Mouse (Mus musculus) embryonic fibroblast, embryonic 13.5 days (primary cell): Measurements from ENCODE around the gene Hnf1b. TPM values are rescaled to one million over a fixed set of nuclear protein-coding genes. Genes with fewer than 3 reads are reported as not detected.

Source experiments
- H3K27ac ChIP-seq: 2 replicates; pipeline ENCODE4 v1.5.1; 2012; ENCODE audit warnings: low read length, control low read depth, inconsistent platforms; ENCODE audit not compliant: insufficient read depth
- H3K4me1 ChIP-seq: 2 replicates; pipeline ENCODE4 v1.6.1; 2011; ENCODE audit warnings: low read length; ENCODE audit not compliant: control insufficient read depth, insufficient read depth
- H3K4me3 ChIP-seq: 2 replicates; pipeline ENCODE4 v1.5.1; 2011; ENCODE audit warnings: mild to moderate bottlenecking, control low read depth, low read length; ENCODE audit not compliant: insufficient read depth
- CTCF ChIP-seq: IDR thresholded peaks from 2 replicates; pipeline ENCODE4 v1.5.1; 2011; ENCODE audit warnings: mild to moderate bottlenecking, control low read depth, low read length, moderate library complexity, borderline replicate concordance; ENCODE audit not compliant: insufficient read depth
- POLR2A ChIP-seq: IDR thresholded peaks from 2 replicates; pipeline ENCODE4 v1.6.1; 2011; ENCODE audit warnings: low read depth, mild to moderate bottlenecking, control low read depth, low read length, moderate library complexity
- polyA plus RNA-seq: library from polyadenylated mRNA; stranded (reverse); fragments of >200 nt; gene quantifications from 2 replicates; pipeline ENCODE4 v1.2.4, GENCODE M21; 2011; ENCODE audit warnings: low read depth; ENCODE audit not compliant: missing spikeins, insufficient read length

The Hnf1b gene
- polyA plus RNA-seq, 1 experiment, result not detected

- Histone ChIP-seq H3K4me1 (peaks cover 3% of the 10 kb centered on the region; the same call in 1 of the 2 replicates), H3K27ac (no peak overlapping the region), H3K4me3 (no peak overlapping the region)
- TF ChIP-seq CTCF (no peak), POLR2A (no peak)
Observed at GRCm38 (mm10) chr11:83873509-83873908, 23.6 kb downstream of the Hnf1b start.

- Histone ChIP-seq H3K27ac (no peak overlapping the region), H3K4me3 (no peak overlapping the region), H3K4me1 (peaks cover 10% of the 10 kb centered on the region)
- TF ChIP-seq CTCF, result no peak
- TF ChIP-seq POLR2A, result no peak
Observed at GRCm38 (mm10) chr11:83876630-83877029, 26.8 kb downstream of the Hnf1b start.

- peaks cover 10% of the 10 kb centered on the region for H3K4me1 ChIP-seq
- peak overlapping the region; percentile 87 for H3K27ac ChIP-seq
- no peak overlapping the region for H3K4me3 ChIP-seq
- no peak for TF ChIP-seq POLR2A
Observed at GRCm38 (mm10) chr11:83877765-83878164, 27.9 kb downstream of the Hnf1b start.

GRCm38 (mm10) chr11:83878417-83878952, 28.6 kb downstream of the Hnf1b start:
- Histone ChIP-seq H3K27ac (peak overlapping the region; percentile 87), H3K4me3 (no peak overlapping the region), H3K4me1 (peaks cover 10% of the 10 kb centered on the region)
- TF ChIP-seq POLR2A (no peak), CTCF (no peak)

- H3K4me3 ChIP-seq, result no peak overlapping the region
- TF ChIP-seq CTCF, result no peak
- no peak for TF ChIP-seq POLR2A
- H3K4me1 ChIP-seq, result peaks cover 10% of the 10 kb centered on the region
- H3K27ac ChIP-seq, result peak overlapping the region; percentile 87
Observed at GRCm38 (mm10) chr11:83879130-83879529, 29.3 kb downstream of the Hnf1b start.

GRCm38 (mm10) chr11:83881438-83881837, 31.6 kb downstream of the Hnf1b start:
- H3K27ac ChIP-seq, result no peak overlapping the region
- no peak for TF ChIP-seq POLR2A
- no peak for TF ChIP-seq CTCF
- H3K4me1 ChIP-seq, result peaks cover 10% of the 10 kb centered on the region
- H3K4me3 ChIP-seq, result no peak overlapping the region

- peaks cover 7% of the 10 kb centered on the region for H3K4me1 ChIP-seq
- H3K4me3 ChIP-seq, result no peak overlapping the region
- H3K27ac ChIP-seq, result no peak overlapping the region
- no peak for TF ChIP-seq CTCF
- TF ChIP-seq POLR2A, result no peak
Observed at GRCm38 (mm10) chr11:83882552-83882951, 32.7 kb downstream of the Hnf1b start.

- Histone ChIP-seq H3K4me1 (peaks cover 7% of the 10 kb centered on the region), H3K27ac (no peak overlapping the region), H3K4me3 (no peak overlapping the region)
- no peak for TF ChIP-seq POLR2A
- TF ChIP-seq CTCF, result no peak
Observed at GRCm38 (mm10) chr11:83883074-83883473, 33.2 kb downstream of the Hnf1b start.

- Histone ChIP-seq H3K4me1 (peaks cover 7% of the 10 kb centered on the region), H3K27ac (no peak overlapping the region), H3K4me3 (no peak overlapping the region)
- TF ChIP-seq CTCF (no peak), POLR2A (no peak)
Observed at GRCm38 (mm10) chr11:83883812-83884211, 33.9 kb downstream of the Hnf1b start.

- Histone ChIP-seq H3K4me1 (no peaks in the 10 kb centered on the region), H3K4me3 (no peak overlapping the region), H3K27ac (no peak overlapping the region)
- no peak for TF ChIP-seq CTCF
- no peak for TF ChIP-seq POLR2A
Observed at GRCm38 (mm10) chr11:83885175-83885574, 35.3 kb downstream of the Hnf1b start.
